Mouse (Mus musculus): Measurements from ENCODE around the gene Ovgp1.

DNA sequence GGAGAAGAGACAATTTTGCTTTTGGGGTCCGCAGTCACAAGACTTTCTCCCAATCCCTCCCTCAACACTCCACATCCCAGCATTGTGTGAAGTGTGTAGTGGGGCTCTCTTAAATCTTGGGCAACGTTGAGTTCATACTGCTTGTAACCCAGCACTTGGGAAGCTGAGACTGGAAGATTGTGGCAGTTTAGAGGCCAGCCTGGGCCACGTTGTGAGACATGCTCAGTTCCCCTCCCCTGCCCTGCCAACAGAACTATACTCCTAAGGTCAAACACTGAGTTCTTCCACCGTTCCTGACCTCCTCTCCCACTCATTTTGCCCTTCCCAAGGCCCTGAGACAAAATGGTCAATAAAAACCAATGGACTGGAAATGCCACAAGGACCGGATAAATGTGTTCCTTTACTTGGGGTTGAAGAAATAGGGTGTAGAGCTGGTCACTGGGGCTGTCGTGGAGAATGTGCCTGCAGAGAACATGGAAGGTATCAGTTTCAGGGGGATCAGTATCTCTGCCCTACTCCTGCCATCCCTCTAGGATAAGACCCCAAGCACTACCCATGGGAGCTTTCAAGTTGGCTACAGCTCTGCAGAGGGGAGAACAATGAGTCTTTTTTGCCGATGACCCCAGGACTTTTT lies 45.8 kb upstream of the Ovgp1 start:
- TF ChIP-seq POLR2A (IDR thresholded peaks at IDR 0.05; ENCODE audit: low read depth, low read length) = no peak
- no peak for TF ChIP-seq CTCF (IDR thresholded peaks at IDR 0.05; ENCODE audit: extremely low read depth, insufficient read length, insufficient replicate concordance, low read depth, low read length)
